Mouse (Mus musculus): Measurements from ENCODE around the gene Nr1h2.

The Nr1h2 gene

DNA sequence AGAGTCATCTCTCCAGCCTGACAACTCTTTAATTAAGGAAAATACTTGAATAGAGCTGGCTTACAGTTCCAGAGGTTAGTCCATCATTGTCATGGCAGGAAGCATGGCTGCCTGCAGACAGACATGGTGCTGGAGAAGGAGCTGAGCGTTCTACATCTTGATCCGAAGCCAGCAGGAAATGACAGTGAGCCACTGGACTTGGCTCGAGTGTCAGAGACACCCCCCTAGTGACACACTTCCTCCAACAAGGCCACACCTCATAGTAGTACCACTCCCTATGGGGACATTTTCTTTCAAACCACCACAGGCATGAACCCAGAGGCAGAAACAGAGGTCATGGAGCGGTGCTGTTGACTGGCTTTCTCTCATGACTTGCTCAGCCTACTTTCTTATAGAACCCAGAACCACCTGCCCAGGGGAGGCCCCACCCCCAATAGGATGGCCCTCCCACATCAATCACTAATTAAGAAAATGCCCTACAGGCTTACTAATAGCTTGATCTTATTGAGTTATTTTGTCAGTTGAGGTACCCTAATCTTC lies 30.6 kb upstream of the Nr1h2 start:
- no peak for DNase-seq

DNA sequence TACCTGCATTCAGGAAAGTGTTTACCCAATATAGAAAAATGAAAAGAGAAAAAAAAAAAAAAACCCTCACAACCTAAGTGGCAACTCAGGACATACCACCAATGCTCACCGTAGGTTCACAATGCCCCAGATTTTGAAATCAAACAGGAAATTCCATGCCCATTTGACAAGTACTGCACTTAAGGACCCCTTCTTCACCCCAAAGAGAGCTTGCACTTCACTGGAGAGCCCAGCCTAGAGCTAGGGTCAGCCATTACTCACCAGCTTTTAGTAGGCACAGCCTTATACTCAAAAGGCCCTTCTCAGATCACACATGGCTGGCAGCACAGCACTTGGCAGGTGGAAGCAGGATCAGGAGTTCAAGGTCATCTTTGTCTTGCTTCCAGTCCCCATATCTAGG lies 29.4 kb upstream of the Nr1h2 start:
- DNase-seq = no peak

DNA sequence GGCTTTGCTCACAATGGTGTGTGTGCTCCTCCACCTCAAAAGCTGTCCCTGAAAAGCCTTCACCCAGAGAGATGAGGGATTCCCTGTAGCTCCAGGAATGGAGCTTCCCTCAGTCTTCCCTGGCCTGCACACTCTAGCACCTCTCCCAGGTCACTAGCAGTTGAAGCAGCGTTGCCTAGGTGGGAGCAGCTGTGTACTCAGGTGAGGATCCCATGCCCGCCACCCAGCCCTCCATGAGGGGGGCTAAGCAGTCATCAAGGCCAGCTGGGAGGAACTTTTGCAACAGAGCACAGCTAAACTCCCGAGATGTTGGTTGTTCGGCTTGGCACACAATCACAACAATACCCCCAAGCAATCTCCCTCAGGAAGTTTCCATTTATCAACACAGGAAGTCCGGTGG lies 29.0 kb upstream of the Nr1h2 start:
- DNase-seq = no peak

DNA sequence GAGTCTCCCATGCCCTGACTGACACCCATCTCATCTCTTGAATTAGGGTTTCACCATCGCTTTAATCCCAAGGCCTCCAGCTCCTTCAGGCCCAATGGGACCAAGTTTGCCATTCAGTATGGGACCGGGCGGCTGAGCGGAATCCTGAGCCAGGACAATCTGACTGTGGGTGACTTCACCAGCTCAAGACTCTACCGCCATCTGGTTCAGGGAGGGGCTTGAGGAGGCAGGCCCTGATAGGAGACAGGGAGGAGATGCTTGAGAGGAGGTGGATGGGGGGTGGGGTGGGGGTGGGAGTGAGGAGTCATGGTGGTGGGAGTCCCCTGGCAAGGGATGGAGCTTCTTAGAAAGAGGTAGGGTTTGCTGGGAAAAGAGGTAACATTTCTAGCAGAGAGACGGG lies 27.9 kb upstream of the Nr1h2 start:
- no peak for DNase-seq

DNA sequence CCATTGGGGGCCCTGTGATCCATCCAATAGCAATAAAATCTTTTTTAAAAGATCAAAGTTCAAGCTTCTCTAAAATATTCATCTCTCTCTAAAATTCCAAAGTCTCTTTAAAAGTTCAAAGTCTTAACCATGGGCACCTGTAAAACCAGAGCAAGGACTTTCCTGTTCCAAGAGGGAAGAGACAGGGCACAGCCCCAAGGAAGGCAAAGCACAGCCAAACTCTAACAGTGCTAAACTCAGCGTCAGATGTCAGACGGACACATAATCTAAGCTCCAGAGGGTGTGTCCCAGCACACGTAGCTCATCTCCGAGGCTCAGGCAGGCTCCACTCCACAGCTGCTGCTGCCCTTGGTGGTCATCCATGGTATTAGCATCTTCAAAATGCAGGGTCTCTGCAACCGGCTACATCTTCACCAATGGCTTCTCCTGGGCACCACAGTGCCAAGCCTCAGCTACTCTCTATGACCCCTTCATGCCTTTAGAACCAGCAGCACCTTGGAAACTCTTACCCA lies 22.6 kb upstream of the Nr1h2 start:
- no peak for DNase-seq

DNA sequence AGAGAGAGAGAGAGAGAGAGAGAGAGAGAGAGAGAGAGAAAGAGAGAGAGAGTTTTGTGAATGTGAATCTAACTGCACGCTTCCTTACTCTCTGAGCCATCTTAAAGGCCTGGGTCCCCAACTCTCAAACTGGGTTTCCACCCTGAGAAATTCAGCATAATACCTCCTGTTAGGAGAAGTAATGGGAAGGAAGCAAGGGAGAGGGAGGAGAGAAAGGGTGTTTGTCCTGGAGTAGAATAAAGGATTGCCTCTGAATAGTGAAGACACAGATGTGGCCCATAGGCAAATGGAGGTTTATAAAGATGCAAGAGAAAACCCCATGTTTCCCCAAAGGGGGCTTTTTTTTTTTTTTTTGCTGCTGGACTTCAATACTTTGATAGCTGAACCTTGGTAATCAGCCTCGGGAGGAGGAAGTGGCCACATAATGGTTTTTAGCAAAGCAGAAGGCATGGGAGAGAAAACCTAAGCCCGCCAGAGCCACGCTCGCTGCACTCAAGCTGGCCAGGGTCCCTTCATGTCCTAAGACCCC lies 19.3 kb upstream of the Nr1h2 start:
- DNase-seq = no peak

DNA sequence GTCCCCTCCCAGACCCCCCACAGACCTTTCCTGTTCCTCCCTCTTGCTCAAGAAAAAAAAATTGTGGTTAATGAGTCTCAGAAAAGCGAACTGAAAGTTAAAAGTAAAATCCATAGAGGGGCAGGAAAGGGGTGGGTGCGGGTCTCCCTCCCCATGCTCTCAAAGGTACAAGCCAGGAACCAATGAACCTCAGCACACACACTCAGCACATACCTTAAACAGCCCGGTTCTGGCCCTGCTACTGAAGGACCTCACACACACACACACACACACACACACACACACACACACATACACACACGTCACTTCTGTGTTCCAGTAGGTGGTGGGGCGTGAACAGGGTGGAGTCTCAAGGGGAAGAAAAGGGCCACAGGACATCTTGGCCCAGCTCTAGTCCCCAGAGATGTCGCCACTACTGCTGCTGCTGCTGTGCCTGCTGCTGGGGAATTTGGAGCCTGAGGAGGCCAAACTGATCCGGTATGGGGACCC lies 18.5 kb upstream of the Nr1h2 start, which contains the start of gene Napsa:
TSS of gene Napsa (plus strand) at position 168 of the 489 bp plus-strand sequence.
- DNase-seq = peak; percentile 79

DNA sequence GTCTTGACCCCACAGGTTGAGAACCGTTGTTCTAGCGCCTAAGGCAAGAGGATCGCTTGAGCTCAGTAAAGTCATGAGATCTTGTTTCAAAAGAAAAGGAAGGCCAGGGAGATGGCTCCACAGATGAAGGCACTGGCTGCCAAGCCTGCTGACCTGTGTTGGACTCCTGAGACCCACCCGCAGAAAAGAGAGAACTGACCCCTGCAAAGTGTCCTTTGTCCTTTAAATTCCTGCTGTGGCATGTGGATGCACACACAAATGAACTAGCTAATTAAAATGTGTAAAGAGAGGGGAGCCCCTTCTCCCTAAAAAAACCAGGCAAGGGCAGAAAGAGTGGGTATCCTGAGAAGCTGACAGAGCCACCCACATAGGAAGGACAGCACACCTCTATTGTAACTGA lies 18.1 kb upstream of the Nr1h2 start:
- peak; percentile 61 for DNase-seq

DNA sequence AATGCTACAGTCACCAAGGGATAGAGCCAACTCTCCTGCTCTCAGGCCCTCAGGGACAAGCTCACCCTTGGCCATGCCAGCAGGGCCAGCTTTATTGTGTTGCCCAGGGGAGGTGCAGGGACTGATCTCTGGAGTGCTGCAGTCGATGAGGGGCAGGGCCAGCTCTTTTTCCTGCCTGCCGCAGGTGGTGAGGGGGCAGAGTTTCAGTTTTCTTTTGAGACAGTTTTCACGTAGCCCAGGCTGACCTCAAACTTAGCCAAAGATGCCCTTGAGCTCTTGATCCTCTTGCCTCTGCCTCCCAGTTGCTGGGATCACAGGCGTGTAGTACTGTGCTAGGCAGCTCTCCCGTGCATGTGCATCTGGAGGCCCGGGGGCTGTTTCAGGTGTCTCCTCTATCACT lies 17.2 kb upstream of the Nr1h2 start:
- no peak for DNase-seq

DNA sequence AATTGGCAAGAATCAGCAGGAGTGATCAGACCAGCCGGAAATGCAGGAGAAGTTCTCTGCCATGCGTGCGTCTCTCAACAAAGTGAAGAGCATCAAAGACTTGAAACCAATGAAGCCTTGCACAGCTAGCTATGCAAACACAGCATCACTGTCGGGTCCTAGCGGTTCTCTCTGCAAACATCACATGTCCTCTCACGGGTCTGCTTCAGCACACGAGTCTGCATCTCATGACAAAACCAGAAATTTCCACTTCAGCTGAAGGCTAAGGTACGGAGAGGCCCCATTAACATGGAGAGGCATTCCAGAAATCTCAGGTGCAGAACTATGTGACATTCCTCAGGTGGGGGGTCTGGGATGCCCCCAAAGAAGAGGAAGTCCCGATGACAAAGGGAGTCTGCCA lies 15.1 kb upstream of the Nr1h2 start:
- DNase-seq = no peak

DNA sequence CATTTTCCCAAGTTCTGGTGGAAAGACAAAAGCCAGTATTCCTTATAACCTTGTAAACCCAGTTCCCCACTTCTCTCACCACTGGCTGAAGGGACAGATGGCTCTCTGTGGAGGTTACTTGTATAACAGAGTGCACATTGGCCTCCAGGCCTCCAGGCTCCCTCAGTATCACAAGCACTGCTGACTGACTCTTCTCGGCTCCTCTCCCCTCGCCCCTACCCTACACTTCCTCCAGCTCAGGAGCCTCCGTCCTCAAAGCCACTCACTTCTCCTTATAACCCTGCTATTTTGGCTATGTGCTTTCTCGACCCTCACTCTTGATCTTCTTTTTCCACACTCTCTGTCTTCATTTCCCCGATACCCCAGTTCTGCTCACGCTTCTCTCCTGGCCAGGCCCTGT lies 11.7 kb upstream of the Nr1h2 start:
- DNase-seq = no peak

DNA sequence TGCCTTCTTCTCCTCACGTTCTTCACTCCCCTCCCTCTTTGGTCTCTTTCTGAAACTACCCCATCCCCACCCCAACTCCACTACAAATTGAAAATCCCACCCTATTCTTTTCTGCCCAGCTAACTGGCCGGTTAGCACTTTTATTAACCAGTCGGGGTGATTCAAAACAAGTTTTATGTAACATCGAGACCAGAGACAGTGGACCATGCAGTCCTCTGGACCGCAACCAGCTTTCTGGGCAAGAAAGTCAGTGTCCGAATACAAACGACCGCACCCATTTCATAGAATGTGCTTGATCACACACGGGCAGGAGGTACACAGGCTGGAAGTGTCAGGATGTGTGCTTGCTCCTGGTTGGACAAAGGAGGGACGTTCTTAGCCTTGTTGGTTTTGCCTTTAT lies 10.7 kb upstream of the Nr1h2 start:
- DNase-seq = peak; percentile 39

DNA sequence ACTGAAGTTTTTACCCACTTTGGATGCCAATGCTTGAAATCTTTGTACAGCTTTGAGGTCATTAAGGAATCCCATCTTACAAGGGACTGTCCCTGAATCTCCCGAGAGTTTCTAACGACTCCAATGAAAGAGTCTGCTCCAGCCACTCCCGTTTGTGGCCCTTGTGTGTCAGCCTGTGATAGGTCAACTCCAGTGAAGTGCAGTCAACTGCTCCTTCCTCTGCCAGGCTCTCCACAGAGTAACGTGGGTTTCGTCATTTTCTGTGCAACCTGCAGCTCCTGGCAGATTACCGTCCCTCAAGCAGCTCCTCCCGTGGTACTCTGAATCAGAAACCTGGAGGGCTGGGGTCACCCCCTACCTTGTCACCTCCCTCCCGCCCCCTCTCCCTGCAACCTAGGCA lies 9.5 kb upstream of the Nr1h2 start:
- no peak for DNase-seq

DNA sequence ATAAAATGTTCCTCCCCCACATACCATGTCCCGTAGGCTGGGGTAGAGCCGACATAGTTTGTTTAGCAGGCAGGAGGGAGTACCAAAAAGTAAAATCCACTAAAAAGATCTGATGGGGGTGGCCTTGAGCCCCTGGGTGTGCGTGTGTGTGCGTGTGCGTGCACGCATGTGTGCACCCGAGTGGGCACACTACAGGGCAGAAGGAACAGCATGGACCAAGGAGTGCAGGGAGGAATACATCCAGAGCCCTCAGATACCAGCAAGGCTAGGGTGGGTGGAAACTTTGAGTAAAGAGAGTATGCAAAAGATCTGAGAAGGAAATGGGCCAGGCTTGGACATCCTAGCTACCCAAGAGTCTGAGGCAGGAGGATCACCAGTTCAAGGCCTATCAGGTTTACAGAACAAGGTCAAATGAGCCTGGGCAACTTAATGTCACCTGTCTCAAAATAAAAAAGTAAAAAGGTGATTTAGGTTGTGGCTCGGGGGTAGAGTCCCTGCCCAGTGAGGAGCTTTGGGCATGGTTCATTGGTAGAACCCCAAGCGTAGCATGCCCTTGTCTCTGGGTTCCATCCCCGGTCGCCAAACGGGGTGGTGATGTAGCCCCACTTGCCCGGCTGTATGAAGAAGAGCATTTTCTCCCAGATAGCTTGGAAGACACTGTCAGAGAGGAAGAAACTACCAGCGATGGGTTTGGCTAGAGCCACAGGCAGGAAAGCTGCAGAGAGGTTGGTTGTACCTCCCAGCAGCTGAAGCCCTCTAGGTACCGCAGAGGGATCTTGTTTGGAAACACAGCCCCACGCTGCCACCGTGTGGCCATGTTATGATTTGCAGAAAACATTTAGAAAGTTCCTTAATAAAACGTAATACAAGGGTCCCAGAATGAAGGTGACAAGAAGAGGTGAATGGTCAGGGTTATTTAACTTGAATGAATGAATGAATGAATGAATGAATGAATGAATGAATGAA lies 7.0 kb upstream of the Nr1h2 start:
- peak; percentile 88 for DNase-seq

DNA sequence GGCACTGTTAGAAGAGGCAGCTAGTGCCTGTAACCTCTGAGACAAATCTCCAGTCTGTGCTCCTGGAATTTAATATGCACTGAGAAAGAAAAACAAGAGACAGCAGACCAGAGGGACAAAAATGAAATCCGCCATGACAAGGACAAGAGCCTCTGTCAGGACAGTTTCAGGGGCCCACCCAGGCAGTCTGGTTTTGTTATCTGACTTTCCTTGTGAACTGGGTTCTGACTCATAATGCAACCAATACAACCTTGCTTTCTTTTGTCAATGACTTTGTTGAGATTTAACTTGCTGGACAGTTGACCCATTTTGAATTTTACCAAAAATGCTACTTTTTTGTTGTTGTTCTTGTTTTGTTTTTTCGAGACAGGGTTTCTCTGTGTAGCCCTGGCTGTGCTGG lies 3.9 kb upstream of the Nr1h2 start:
- DNase-seq = no peak

DNA sequence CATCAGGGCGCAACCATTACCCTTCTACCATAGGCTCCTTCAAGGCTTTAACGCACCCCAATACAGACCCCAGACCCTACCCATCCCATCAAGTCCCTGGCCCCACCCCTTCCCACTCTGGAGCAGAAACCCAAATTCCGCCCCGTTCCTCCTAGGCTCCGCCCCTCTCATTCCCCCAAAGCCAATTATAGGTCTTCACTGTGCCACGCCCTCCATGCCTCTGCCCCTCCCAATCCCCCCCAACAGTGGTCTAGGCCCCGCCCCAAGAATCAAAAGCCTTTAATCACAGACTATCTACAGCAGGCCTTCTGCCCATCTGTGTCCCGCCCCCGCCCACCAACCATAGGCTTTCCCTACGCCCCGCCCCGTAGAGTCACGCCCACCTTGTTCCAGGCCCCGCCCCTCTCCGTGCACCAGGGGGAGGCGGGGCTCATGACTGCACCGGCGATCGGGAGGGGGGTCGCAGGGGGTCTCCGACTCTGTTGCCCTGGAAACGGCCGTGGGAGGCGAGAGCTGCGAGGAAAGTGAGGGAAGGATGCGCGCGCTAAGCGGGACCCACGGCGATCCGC lies 471 bp downstream of the Nr1h2 start:
- DNase-seq = peak; percentile 87

DNA sequence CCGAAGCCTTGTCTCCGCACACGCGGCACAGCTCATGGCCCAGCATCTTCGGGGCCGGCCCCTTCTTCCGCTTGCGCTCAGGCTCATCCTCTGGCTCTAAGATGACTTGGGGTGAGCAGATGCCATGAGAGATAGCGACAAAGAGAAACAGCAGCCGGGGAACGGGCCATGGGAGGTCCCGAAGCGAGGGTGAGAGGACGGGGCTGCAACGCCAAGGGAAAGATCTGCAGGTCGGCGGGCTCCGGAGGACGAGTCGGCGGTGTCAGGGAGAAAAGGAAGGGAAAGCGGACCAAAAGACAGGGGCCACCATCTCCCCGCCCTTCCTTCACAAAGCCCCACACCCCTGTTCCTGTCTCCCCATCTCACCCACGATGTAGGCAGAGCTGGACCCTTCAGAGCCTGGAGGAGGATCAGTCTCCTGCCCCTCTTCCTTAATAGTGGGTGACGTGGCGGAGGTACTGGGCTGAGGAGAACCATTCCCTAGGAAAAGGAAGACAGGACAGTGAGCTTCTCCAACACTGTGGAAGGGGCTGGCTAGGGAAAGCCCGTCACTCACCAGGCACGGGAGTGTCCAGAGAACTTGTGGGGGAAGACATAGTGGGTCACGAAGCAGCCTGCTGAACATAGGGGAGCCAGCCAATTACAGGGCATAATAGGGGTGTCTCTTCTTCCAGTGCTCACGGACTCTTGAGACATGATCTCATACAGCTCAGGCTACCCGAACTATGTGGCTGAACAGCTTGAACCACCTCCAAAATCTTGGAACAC lies 1.4 kb downstream of the Nr1h2 start:
- DNase-seq = no peak

DNA sequence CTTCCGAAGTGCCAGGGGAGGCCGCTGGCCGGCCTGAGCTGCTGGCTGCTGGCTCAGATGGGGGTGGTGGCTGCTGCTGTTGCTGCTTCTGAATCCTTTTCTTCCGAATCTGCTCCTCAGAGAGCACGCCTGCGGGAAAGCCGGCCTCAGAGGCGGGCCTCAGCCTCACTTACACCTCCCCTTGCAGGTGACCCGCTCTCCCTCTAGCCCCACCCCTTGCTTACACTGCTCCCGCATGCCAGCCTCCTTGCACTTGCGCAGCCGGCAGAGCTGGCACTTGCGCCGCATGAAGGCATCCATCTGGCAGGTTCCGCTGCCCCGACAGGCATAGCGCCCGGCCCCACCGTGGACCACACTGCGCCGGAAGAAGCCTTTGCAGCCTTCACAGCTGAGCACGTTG lies 2.0 kb downstream of the Nr1h2 start:
- no peak for DNase-seq

DNA sequence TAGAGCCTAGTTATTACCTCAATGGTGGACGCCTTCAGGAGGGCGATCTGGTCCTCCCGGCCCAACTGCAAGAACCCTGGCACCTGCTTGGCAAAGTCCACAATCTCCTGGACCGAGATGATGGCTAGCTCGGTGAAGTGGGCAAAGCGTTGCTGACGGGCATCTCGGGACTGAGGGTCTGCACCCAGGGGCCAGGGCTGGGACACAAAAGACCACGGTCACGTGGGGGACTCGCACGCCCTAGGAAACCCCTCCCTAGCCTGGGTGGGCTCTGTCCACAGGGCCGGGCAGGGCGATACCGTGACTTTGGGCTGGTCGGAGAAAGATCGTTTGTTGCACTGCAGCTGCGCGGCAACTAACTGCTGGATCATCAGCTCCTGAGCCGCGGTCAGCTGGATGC lies 2.5 kb downstream of the Nr1h2 start:
- DNase-seq = no peak

DNA sequence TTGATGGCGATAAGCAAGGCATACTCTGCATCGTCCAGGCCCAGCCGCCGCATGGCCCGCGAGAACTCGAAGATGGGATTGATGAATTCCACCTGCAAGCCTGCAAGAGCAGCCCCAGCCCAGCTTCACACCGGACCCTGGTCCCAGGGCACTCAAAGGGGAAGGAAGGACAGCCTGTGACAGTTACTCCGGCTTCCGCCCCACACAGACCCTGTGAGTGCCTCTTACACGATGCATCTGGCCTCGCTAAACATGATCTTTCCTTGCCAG lies 3.4 kb downstream of the Nr1h2 start:
- DNase-seq = no peak

DNA sequence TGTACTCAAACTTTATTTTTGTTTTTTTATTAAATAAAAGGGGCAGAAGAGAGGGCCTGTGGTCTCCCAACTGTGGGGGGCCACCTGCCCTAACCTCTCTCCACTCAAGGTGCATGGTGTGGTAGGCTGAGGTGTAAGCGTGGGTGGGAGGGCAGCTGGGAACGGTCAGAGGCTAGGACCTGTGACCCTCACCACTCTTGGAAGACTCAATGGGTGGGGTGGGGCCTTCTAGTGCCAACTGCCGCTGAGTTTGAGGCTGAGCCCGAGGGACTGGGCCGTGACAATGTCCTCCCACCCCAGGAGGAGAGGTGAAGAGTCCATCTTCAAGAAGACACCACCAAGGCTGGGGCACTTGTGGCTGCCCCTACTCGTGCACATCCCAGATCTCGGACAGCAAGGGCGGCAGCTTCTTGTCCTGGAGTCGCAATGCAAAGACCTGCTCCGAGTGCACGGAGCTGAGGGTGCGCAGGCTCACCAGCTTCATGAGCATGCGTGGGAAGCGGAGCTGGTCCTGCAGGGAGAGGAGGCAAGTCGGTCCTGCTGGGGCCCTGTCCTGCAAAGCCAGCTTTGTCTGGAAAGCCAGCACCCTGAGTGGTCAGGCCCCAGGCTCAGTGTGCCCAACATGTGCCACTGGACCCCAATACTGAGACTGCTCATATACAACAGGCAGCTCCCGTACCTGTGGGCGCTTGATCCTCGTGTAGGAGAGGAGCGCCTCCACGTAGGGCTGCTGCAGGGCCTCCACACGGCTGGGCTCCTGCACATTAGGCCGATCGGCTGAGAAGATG lies 3.9 kb downstream of the Nr1h2 start:
- no peak for DNase-seq

DNA sequence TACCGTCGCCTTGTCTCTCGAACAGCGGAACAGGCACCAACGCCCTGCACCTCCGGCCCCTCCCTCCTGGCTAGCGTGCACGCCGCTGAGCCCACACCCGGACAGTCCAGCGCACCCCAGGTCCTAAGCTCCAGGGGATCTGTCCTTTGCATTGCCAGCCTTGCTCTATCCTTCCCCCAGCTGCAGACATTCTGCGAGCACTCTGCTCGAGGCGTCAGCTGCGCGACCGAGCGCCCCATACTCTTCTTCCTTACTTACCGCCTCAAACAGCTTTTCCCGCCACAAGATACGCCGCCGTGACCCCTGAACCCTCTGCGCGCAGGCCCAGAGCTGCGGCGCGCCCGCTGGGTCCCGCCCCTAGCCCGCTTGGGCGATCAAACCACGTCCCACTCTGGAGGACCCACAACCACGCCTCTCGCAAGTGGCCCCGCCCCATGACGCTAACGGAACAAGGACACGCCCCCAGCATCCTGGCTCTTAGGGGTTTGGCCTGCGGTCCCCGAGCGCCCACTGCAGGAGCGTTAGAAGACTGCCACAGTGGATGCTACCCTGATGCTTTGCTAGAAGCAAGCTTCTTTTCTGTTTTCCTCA lies 5.2 kb downstream of the Nr1h2 start, which contains the start of gene Pold1:
TSS of gene Pold1 (minus strand) at position 353 of the 591 bp plus-strand sequence.
- peak; percentile 100 for DNase-seq
